ENCODE assay signal across 9 mouse cellular contexts in the genomic region with DNA sequence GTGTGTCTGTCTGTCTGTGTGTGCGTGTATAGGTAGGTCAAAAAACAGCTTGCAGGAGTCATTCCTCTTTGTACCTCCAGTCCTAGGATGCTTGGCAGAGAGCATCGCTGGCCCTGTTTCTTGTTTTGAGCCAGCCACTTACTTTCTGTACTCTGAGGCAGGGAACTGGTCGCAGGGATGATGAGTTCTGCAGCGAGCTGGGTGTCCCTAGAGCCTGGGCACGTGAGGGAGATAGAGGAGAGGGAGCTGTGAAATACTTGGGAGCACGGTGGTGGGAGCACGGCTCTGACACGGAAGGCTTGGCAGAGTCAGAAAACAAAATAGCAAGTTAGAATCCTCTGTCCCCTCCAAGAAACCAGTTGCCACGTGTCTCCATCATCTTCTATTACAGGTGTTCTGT. TPM values are rescaled to one million over a fixed set of nuclear protein-coding genes. Genes with fewer than 3 reads are reported as not detected.
DNase-seq lines count a peak whose midpoint lies in the region; ATAC-seq and TF ChIP-seq lines count a peak whose summit lies in the region.
"Had no signal": no experiment of that assay in that cellular context is flagged by ENCODE, and none has a peak within 500 bp of the region (broad histone marks: within the 10 kb centered on the region; RNA-seq: fewer than 3 reads in every experiment).

No protein-coding gene starts in this region.

- no peak for ATAC-seq in lung, embryonic 15.5 days (ENCODE audit: borderline replicate concordance, extremely low read depth, low FRiP score, low TSS enrichment)
- no peak for ATAC-seq in forebrain, embryonic 12.5 days (ENCODE audit: low FRiP score)
- ATAC-seq in limb, embryonic 11.5 days (ENCODE audit: insufficient number of reproducible peaks, low FRiP score, low TSS enrichment, low read depth): no peak
- no peak for ATAC-seq in stomach, embryonic 16.5 days (ENCODE audit: insufficient read depth, low FRiP score)

- no peak for TF ChIP-seq CTCF in lung, adult 2 months (IDR thresholded peaks at IDR 0.05; ENCODE audit: insufficient read depth, low read length)

- intact Hi-C loops in gastrocnemius, postnatal 36 days (cut with DNase I): no loop called here

- no peak for DNase-seq in lung, adult 2 months
- no peak for DNase-seq in limb, embryonic 11.5 days (ENCODE audit: low spot score)
- DNase-seq in thymus, postnatal 4 days: no peak
- DNase-seq in gastrocnemius, postnatal 36 days: no peak
- DNase-seq: kidney, postnatal 10 days had no signal

- peaks cover 43% of the 10 kb centered on the region for H3K4me1 ChIP-seq in lung, embryonic 15.5 days
- H3K4me1 ChIP-seq in lung, adult 2 months (ENCODE audit: control insufficient read depth, insufficient read depth, low read length): peaks cover 5% of the 10 kb centered on the region; the same call in 1 of the 2 replicates
- peaks cover 51% of the 10 kb centered on the region for H3K4me1 ChIP-seq in forebrain, embryonic 12.5 days
- peaks cover 34% of the 10 kb centered on the region for H3K4me1 ChIP-seq in limb, embryonic 11.5 days (ENCODE audit: control insufficient read depth, insufficient read depth, low read length)
- peaks cover 31% of the 10 kb centered on the region for H3K4me1 ChIP-seq in stomach, embryonic 16.5 days (ENCODE audit: control insufficient read depth, insufficient read depth, low read length)

- H3K4me2 ChIP-seq in lung, embryonic 15.5 days: 0 out of 2 replicates have a peak overlapping the region, but pooled peaks have one; percentile 19
- H3K4me2 ChIP-seq in forebrain, embryonic 12.5 days: peak overlapping the region; percentile 69
- 0 out of 2 replicates have a peak overlapping the region, but pooled peaks have one; percentile 10 for H3K4me2 ChIP-seq in limb, embryonic 11.5 days (ENCODE audit: low read depth, severe bottlenecking)
- peak overlapping the region; percentile 16; the same call in 1 of the 2 replicates for H3K4me2 ChIP-seq in stomach, embryonic 16.5 days (ENCODE audit: low read depth, low read length)

- no peak overlapping the region for H3K9ac ChIP-seq in lung, embryonic 15.5 days
- H3K9ac ChIP-seq in forebrain, embryonic 12.5 days: peak overlapping the region; percentile 63
- H3K9ac ChIP-seq in limb, embryonic 11.5 days (ENCODE audit: low read length): no peak overlapping the region
- H3K9ac ChIP-seq in stomach, embryonic 16.5 days (ENCODE audit: low read length): no peak overlapping the region; the same call in 1 of the 2 replicates
- H3K9ac ChIP-seq: liver, embryonic 14.5 days had no signal

- H3K27ac ChIP-seq in lung, embryonic 15.5 days: no peak overlapping the region
- H3K27ac ChIP-seq in forebrain, embryonic 12.5 days: peak overlapping the region; percentile 85
- no peak overlapping the region for H3K27ac ChIP-seq in limb, embryonic 11.5 days (replicated peaks; ENCODE audit: low read depth, low read length)
- no peak overlapping the region for H3K27ac ChIP-seq in stomach, embryonic 16.5 days (ENCODE audit: low read length)
- H3K27ac ChIP-seq: liver, embryonic 14.5 days had no signal

- H3K4me3 ChIP-seq in lung, embryonic 15.5 days: no peak overlapping the region
- H3K4me3 ChIP-seq in lung, adult 2 months (replicated peaks; ENCODE audit: extremely low read depth, low read depth, low read length): no peak overlapping the region
- peak overlapping the region; percentile 50 for H3K4me3 ChIP-seq in forebrain, embryonic 12.5 days (replicated peaks)
- no peak overlapping the region for H3K4me3 ChIP-seq in limb, embryonic 11.5 days (ENCODE audit: low read depth, low read length)
- no peak overlapping the region for H3K4me3 ChIP-seq in stomach, embryonic 16.5 days (replicated peaks; ENCODE audit: low read length)

- no peaks in the 10 kb centered on the region for H3K36me3 ChIP-seq in lung, embryonic 15.5 days
- peaks cover 43% of the 10 kb centered on the region for H3K36me3 ChIP-seq in forebrain, embryonic 12.5 days (replicated peaks)
- H3K36me3 ChIP-seq in limb, embryonic 11.5 days (ENCODE audit: control insufficient read depth, insufficient read depth, low read length): peaks cover 2% of the 10 kb centered on the region; the same call in 1 of the 2 replicates
- H3K36me3 ChIP-seq in stomach, embryonic 16.5 days (ENCODE audit: control insufficient read depth, insufficient read depth, low read length): no peaks in the 10 kb centered on the region; the same call in 1 of the 2 replicates

- no peaks in the 10 kb centered on the region for H3K9me3 ChIP-seq in lung, embryonic 15.5 days
- no peaks in the 10 kb centered on the region for H3K9me3 ChIP-seq in forebrain, embryonic 12.5 days
- H3K9me3 ChIP-seq in limb, embryonic 11.5 days (ENCODE audit: control insufficient read depth, low read length): no peaks in the 10 kb centered on the region
- H3K9me3 ChIP-seq in stomach, embryonic 16.5 days (replicated peaks; ENCODE audit: control insufficient read depth, low read length): no peaks in the 10 kb centered on the region

- no peak for TF ChIP-seq POLR2A in lung, adult 2 months (IDR thresholded peaks at IDR 0.05; ENCODE audit: borderline replicate concordance, extremely low read depth, low read depth, low read length)

- H3K27me3 ChIP-seq in lung, embryonic 15.5 days: peaks cover 47% of the 10 kb centered on the region
- peaks cover 10% of the 10 kb centered on the region; the same call in 1 of the 2 replicates for H3K27me3 ChIP-seq in forebrain, embryonic 12.5 days
- H3K27me3 ChIP-seq in limb, embryonic 11.5 days (ENCODE audit: control insufficient read depth, insufficient read depth, low read length): peaks cover 24% of the 10 kb centered on the region
- no peaks in the 10 kb centered on the region for H3K27me3 ChIP-seq in stomach, embryonic 16.5 days (ENCODE audit: control insufficient read depth, insufficient read depth, low read length)

- 16% methylated on average over 9 of the region's 9 CpGs for WGBS in lung, embryonic 15.5 days
- 23% methylated on average over 9 of the region's 9 CpGs for WGBS in lung, adult 2 months
- WGBS in forebrain, embryonic 12.5 days: 8% methylated on average over 9 of the region's 9 CpGs
- 7% methylated on average over 9 of the region's 9 CpGs for WGBS in limb, embryonic 11.5 days
- 26% methylated on average over 9 of the region's 9 CpGs for WGBS in stomach, embryonic 16.5 days

RNA-seq across cellular contexts. Expression of gene Map1a, which starts 8.3 kb away (rescaled TPM):
- 3.5 TPM in 2 replicates for polyA plus RNA-seq in lung, embryonic 15.5 days (2015; fragmentation: Nextera tagmentation; extraction: Ambion mirVana)
- 4.6 and 4.7 TPM in 2 replicates for polyA plus RNA-seq in lung, adult 2 months (2012; rRNA removed)
- polyA plus RNA-seq in forebrain, embryonic 12.5 days (2016; fragmentation: Nextera tagmentation; extraction: Ambion mirVana): 9.3 and 12.7 TPM in 2 replicates
- polyA plus RNA-seq in limb, embryonic 11.5 days (2014; fragmentation: Nextera tagmentation; extraction: Ambion mirVana): 2.9 and 3.6 TPM in 2 replicates
- 3.2 and 3.5 TPM in 2 replicates for polyA plus RNA-seq in stomach, embryonic 16.5 days (2015; fragmentation: Nextera tagmentation; extraction: Ambion mirVana)
- total RNA-seq in gastrocnemius, postnatal 36 days (2021): 1 to 10 TPM; 6.7 to 8.1 TPM

RNA-seq across cellular contexts. Expression of gene Trp53bp1, which starts 26.5 kb away (rescaled TPM):
- polyA plus RNA-seq in lung, embryonic 15.5 days (2015; fragmentation: Nextera tagmentation; extraction: Ambion mirVana): 61.6 and 66.8 TPM in 2 replicates
- polyA plus RNA-seq in lung, adult 2 months (2012; rRNA removed): 15.5 and 28.1 TPM in 2 replicates
- polyA plus RNA-seq in forebrain, embryonic 12.5 days (2016; fragmentation: Nextera tagmentation; extraction: Ambion mirVana): 216 and 229 TPM in 2 replicates
- polyA plus RNA-seq in limb, embryonic 11.5 days (2014; fragmentation: Nextera tagmentation; extraction: Ambion mirVana): 104 TPM in 2 replicates
- polyA plus RNA-seq in stomach, embryonic 16.5 days (2015; fragmentation: Nextera tagmentation; extraction: Ambion mirVana): 50.0 and 55.5 TPM in 2 replicates
- 10 to 100 TPM; 14.2 to 16.0 TPM for total RNA-seq in gastrocnemius, postnatal 36 days (2021)

RNA-seq across cellular contexts. Expression of gene Ppip5k1, which starts 57.5 kb away (rescaled TPM):
- 10.0 and 12.3 TPM in 2 replicates for polyA plus RNA-seq in lung, embryonic 15.5 days (2015; fragmentation: Nextera tagmentation; extraction: Ambion mirVana)
- polyA plus RNA-seq in lung, adult 2 months (2012; rRNA removed): 25.5 and 34.0 TPM in 2 replicates
- polyA plus RNA-seq in forebrain, embryonic 12.5 days (2016; fragmentation: Nextera tagmentation; extraction: Ambion mirVana): 12.5 and 14.5 TPM in 2 replicates
- 8.5 and 8.6 TPM in 2 replicates for polyA plus RNA-seq in limb, embryonic 11.5 days (2014; fragmentation: Nextera tagmentation; extraction: Ambion mirVana)
- 19.3 and 21.2 TPM in 2 replicates for polyA plus RNA-seq in stomach, embryonic 16.5 days (2015; fragmentation: Nextera tagmentation; extraction: Ambion mirVana)
- total RNA-seq in gastrocnemius, postnatal 36 days (2021): 10 to 100 TPM; 63.1 to 84.5 TPM

RNA-seq across cellular contexts. Expression of gene Ckmt1, which starts 59.8 kb away (rescaled TPM):
- polyA plus RNA-seq in lung, embryonic 15.5 days (2015; fragmentation: Nextera tagmentation; extraction: Ambion mirVana): 2.8 and 3.6 TPM in 2 replicates
- polyA plus RNA-seq in lung, adult 2 months (2012; rRNA removed): 36.4 and 55.0 TPM in 2 replicates
- 8.5 and 14.4 TPM in 2 replicates for polyA plus RNA-seq in forebrain, embryonic 12.5 days (2016; fragmentation: Nextera tagmentation; extraction: Ambion mirVana)
- 2.0 and 2.1 TPM in 2 replicates for polyA plus RNA-seq in limb, embryonic 11.5 days (2014; fragmentation: Nextera tagmentation; extraction: Ambion mirVana)
- polyA plus RNA-seq in stomach, embryonic 16.5 days (2015; fragmentation: Nextera tagmentation; extraction: Ambion mirVana): 260 and 360 TPM in 2 replicates
- total RNA-seq in gastrocnemius, postnatal 36 days (2021): not detected

Comparison
In these comparisons a context has a peak if more than half of its experiments do, and no peak if none do; other contexts are left out.
1. H3K4me2 ChIP-seq: peak in every context shown above with its lines; median percentile 69 in forebrain, embryonic 12.5 days; 19 in lung, embryonic 15.5 days; 16 in stomach, embryonic 16.5 days; 10 in limb, embryonic 11.5 days.